Mouse (Mus musculus) heart, postnatal 36 days (tissue): ENCODE measurements around the gene Ccser2. TPM values are rescaled to one million over a fixed set of nuclear protein-coding genes. Genes with fewer than 3 reads are reported as not detected.
"Not testable (repeated sequence)": the region's sequence is repeated elsewhere in the genome, so short reads cannot be mapped to it uniquely, and the experiment has no call there.

Source experiments
- DNase-seq, 2 experiments: peaks; one replicate each; pipeline ENCODE4 v3.0.0; 2021 to 2022
- intact Hi-C: fragments of 180-260 bp; cut with DNase I; formaldehyde crosslinking; loops from one replicate; pipeline ENCODE4 v1.15.1; 2025
- total RNA-seq, 2 experiments: library from RNA; stranded (reverse); gene quantifications; 2 replicates each; pipeline ENCODE4 v1.2.3; 2021

Gene Ccser2
- total RNA-seq = 100 to 1,000 TPM; 120 to 125 TPM

DNA sequence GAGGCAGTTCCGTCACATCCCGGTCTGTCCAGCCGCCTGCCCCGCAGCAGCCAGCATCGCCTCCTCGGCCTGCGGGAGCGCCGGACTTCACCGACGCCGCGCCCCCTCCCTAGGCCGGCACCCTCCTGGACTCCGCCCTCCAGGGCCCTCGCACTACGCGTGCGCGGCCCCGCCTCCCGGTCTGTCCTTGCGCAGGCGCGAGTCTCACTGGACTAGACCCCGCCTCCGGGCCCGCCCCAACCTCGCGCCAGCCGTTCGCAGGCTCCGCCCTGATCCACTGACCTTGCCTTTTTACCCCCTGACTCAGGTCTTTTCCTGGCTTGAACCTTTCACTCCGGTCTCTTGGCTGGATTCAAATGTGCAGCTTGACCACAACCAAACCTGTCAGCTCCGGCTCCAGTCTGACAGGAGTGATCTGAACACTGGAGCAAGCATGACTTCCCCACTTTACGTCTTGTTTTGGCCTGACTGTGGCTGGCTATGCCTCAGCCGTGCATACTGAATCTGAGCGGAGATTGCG is at the start of gene Ccser2:
Gene Ccser2 (minus strand): TSS at position 150 of the 520 bp plus-strand sequence.
- intact Hi-C loops = loop anchor here (2.0 to 5.0 kb wide), 2 partner anchors 32 to 164 kb away; no protein-coding TSS in a partner anchor
- peak; percentile 99 to 100 for DNase-seq

DNA sequence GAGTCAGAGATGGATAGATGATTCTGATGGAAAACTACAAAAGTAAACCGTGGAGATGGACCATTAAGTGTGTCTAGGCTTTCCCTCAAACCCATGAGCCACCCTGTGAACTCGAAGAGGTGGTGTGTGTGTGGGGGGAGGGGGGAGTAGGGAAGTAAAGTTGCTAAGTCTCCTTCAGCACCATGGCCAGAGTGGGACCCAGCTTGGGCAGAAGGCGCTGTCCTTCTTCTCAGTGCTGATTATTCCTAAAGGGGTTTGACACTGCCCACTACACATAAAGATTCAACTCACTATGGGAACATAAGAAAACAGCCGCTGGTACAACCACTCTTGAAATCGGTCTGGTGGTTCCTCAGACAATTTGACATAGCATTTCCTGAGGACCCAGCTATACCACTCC is 47.3 kb upstream of the Ccser2 start:
- intact Hi-C loops = no loop called here
- no peak for DNase-seq

DNA sequence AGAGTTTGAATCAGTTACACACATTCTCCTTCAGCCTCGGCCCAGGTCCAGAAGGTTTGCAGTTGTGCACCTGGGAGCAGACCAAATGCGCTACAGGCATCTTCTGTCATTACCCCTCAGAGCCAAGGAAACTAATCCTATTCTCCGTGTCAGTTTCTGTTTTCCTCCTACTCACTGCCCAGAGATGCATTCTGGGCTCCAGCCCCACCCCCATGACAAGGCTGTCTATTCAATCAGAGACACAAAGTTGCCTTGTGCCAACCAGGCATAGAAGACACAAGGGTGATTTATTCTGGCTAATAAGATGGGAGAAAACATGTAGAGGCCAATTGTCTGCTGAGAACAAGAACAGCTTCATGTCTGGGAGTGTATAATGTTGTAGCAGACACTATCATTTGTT is 45.1 kb upstream of the Ccser2 start:
- intact Hi-C loops = no loop called here
- DNase-seq = no peak

DNA sequence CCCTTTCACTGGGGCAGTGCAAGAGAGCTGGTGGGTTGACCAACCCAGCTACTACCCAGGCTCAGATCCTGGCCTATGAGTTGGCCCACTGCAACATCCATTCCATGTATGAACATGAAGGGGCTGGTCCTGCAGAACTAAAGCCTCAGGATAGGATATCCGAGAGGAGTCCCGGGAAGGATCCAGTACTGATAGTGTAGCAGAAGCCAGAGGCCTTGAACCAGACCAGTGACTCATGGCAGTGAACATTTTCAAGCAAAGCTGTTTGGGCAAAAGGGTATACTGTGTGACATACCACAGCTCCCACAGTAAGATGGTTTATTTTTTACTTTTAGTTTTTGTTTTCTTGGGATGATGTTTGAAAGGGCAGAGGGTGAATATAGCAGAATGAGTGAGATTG is 41.1 kb upstream of the Ccser2 start:
- intact Hi-C loops = no loop called here

DNA sequence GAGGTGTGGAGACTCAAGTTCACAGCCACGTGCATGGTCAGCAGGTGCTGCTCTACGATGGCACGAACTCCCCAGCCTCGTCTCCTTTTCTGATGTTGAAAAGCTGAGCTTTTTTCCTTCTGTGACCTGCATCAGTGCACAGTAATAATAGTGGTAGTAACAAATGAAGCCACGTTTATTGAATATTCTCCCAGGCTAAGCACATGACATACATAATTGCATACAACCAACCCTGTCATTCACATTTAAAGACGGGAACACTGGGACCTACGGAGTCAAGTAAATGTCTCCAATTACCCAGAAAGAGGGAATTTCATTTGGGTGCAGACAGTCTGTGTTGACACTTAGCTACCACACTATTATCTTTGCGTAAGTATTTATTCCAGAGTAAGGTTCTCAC is 37.9 kb upstream of the Ccser2 start:
- no peak for DNase-seq
- intact Hi-C loops = no loop called here

More for the DNA sequence above, 41.1 kb upstream of the Ccser2 start:
- DNase-seq = no peak

DNA sequence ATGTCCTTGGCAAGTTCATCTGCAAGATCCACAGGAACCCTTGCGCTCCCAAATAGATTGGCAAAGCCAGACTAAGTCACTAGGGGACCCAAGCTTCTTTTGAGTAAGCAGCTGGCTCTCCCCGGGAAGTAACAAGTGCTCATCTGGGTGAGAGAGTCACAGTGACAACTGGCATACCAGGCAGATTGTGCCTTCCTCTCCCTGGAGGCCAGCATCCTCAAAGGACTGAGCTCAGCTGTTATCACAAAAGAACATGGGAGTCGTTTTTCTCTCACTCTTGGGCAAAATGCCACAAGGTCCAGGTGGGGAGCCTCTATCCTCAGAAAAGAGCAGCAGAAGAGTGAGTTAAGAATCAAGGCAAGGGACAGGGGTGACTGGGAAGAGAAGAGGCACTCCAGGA is 37.3 kb upstream of the Ccser2 start:
- intact Hi-C loops = no loop called here
- no peak for DNase-seq

DNA sequence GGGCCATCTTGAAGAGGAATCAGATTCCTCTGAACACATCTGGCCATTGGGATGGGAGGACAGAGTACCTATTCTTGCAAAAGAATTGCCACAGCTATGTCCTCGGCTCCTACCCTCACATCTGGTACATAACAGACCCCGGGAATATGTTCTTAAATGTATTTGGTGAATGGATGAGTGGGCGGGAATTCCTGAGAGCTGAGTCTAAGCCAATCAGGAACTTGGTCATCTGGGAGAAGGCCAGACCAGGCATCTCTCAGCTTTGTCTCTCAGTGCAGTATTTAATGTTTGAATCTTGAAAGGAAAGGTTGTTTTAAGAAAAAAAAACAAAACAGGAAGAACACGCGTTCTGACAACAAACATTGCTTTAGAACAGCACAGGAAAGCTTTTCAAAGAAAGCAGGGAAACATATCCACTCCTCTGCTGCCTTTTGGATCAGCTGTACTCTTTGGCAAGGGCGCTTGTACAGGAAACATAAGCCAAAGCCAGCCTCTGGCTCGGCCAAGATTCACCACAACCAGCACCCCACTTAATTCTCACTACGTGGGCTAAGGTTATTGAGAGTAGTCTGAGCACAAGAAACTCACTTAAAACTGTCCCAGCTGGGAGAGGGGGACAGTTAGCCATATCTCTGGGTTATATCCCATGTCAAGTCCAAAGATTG is 35.0 kb upstream of the Ccser2 start:
- DNase-seq = no peak
- intact Hi-C loops = no loop called here

DNA sequence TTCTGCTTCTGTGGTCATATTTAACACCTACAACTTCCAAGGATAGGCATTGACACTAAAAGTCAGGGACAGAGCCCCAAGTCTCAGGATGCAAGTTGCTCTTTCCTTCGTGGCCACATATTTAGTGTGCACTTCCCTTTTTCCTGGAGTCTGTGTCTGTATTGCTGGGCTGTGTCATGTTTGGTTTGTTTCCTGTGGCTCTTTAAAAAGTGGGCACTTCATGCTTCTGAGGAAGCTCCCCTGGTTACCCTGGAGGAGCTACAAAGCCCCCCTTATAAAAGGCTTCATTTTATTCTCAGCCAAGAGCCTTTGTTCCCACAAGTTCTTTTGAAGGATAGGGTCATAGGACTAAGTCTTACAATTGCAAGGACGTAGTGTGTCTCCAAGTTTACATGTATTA is 34.3 kb upstream of the Ccser2 start:
- intact Hi-C loops = no loop called here
- no peak for DNase-seq

DNA sequence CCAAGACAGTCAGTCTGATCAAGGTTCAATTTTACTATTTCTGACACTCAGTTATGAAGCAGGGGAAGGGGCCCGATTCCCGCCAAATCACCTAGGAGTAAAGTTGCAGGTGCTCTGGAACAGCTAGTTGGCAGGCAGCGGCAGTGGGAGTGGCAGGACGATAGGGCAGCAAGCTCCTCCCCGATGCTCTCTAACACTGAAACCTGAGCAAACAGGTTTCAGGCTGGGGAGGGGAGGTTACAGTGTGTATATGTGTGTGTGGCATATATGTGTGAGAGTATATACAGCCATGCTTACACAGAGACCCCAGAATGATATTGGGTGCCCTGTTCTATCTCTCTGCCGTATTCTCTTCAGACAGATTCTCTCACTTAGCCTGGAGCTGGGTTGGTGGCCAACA is 32.2 kb upstream of the Ccser2 start:
- DNase-seq, intact Hi-C loops: not testable (repeated sequence)

DNA sequence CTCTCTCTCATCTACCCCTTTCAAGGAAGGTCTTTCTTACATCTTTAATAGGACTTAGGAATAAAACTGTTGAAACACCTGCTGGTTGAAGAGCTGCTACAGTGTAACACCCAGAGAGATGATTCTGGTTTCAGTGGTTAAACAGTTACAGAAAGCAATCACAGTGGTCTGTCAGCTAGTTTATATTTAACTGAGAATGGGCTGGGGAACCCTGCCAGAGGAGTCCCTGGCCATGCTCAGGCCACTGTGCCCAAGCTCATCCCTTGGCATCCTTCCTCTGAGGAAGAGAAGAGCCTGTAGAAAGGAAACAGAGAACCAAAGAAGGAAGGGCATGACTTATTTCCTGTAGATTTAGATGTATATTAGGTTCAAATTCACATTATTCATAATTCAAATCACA is 21.2 kb upstream of the Ccser2 start:
- intact Hi-C loops = no loop called here
- DNase-seq = no peak

DNA sequence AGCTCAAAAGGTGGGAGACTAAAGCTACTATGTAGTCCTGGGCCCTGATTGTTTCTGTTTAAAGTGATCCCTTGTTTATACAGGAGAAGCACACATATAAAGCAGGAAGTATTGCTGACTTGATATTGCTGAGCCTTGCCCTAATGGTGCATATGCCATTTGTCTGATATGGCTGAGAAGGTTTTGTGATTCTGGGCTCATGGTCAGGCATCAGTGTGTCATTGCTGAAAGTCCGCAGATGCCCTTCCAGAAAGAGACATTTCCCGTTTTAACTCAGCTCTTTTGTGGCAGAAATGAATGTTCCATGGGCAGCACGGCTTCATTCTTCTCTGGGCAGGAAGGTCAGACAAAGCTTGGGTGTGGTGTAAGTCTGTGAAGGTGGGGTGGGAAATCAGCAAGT is 17.1 kb upstream of the Ccser2 start:
- DNase-seq = no peak

DNA sequence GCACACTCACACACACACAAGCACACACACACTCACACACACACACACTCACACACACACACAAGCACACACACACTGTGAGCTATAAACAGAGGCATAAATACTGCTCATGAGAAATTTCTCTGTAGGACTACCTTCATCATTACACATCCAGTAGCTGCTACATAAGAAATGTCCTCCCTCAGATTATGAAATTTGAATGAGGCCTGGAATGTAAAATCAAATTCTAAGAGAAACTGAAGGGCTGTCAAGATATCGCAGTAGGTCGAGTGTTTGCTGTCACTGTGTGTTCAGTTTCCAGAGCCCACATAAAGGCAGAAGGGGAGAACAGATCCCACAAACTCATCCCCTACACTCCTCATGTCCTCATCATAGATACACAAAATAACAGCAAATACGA is 6.4 kb upstream of the Ccser2 start:
- DNase-seq = no peak
- intact Hi-C loops = no loop called here

More for the DNA sequence above, 17.1 kb upstream of the Ccser2 start:
- intact Hi-C loops = no loop called here

DNA sequence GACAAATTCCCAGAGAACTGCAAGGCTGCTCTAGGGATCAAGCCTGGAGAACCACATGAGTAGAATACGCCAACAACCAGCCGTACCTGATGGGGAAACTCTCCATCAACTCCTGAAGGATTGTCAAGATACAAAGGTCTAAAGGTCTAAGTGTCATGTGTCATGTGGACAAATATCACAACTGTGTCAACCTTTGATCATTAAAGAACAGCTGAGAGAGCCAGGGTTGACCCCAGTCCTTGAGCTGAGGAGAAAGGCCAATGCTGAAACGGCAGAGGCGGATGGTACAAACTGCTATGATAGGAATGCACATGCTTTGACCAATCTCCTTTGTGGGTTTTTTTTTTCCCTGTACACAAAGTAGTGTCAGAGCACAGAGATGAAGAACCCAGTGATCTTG is 2.6 kb upstream of the Ccser2 start:
- intact Hi-C loops = no loop called here

DNA sequence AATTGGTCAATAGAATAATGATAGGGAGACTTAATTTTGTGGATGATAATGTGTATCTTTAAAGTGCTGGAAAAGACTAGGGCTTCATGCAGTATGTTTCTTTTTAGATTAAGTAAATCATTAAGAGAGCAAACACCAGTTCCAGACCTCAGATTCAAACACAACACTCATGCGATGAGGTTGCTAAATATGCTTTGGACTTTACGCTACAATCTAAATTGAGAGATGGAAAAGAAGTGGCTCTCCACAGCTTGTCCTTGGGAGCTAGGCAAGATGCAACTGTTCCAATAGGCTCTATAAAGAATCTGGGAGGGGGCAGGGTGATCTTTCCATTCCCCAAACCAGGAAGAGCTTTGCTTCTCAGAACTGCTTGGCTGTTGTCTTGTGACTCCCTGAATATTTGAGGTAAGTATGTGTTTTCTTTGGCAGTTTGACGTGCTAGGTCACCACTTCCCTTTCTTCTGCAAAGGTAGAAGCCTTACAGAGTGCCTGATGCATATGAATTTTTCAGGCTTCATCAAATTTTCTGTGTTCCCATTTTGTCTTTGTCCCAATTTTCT is 1.4 kb upstream of the Ccser2 start:
- intact Hi-C loops = loop anchor here (2.0 to 5.0 kb wide), 2 partner anchors 33 to 162 kb away; no protein-coding TSS in a partner anchor
- no peak for DNase-seq

More for the DNA sequence above, 2.6 kb upstream of the Ccser2 start:
- no peak for DNase-seq

DNA sequence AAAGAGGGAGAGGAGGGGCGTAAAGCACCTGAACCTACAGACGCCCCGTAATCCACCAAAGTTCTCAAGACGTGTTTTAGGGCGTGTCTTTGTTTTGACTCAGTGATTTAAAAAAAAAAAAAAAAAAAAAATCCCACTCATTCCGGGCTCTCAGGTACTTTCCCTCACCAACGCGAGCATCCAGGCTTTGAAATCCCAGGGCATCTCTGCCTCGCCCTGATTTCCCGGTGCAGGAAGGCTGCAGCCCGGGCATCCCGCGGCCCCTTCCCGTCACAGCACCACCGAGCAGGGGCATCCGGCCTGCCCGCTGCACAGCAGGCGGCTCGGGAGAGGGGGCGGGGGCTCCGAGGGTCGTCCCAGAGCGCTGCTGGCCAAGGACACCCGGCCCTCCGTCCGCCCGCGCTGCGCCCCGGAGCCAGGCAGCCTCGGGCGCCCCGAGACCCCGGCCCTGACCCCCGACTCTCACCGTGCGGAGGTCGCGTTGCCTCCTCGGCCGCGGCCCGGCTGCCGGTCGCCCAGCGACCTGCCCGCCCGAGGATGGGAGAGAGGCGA is 425 bp downstream of the Ccser2 start:
- DNase-seq = peak in 1 of 2 experiments; percentile 53
- intact Hi-C loops = loop anchor here (2.0 to 5.0 kb wide), 2 partner anchors 31 to 164 kb away; no protein-coding TSS in a partner anchor

DNA sequence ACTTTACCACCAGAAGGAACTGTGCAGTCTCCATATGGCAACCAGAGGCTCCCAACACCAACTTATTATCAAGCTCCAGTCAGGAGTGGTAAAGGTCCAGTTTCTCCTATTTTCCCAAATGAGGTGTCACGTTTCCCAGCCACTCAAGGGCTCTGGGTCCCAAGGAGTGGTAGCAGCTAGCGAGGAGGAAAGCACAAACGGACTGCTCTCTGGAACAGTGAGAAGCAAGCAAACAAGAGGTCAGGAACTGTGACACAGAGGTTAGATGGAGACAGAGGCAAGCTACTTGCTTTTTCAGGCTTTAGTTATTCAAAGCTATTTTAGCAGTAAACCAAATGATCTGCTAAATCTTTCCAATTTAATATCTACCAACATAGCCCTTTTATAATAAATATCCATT is 3.2 kb downstream of the Ccser2 start:
- no peak for DNase-seq
- intact Hi-C loops = loop anchor here (5.0 kb wide), 1 partner anchor 167 kb away; no protein-coding TSS in a partner anchor

DNA sequence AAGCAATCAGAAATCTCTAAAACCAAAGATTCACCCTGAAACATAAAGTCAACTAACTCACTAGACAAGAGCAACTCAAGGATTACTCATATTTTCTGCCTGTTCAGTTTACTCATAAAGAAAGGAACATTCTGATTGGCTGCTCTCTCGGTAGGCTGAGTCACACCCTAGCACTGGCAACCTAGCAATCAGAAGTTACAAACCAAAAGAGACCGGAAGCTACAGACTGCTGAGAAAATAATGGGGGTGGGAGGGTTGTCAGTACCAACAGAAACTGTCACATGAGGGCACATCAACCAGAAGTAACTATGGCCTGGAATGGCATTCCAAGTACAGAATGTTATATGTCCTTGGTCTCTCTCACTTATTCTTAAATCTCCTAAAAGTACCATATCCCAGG is 6.1 kb downstream of the Ccser2 start:
- no peak for DNase-seq
- intact Hi-C loops = no loop called here

DNA sequence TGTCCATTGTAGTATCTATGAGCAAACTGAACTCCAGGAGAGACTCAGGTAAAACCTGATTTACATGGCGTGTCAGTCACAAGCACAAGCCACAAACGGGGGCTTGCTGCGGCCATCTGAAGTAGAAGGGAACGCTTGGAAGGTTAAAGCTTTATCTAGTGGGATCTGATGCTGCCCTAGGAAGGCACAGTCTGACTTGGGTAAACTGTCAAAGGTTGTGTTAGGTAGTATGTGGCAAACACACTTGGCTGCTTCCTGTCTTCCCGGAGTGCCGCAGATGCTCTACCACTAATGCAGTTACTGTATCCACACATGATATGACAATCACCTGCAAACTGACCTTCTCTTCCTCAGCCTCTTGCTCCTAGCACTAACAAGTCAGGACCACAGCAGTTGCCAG is 10.9 kb downstream of the Ccser2 start:
- no peak for DNase-seq
- intact Hi-C loops = no loop called here

DNA sequence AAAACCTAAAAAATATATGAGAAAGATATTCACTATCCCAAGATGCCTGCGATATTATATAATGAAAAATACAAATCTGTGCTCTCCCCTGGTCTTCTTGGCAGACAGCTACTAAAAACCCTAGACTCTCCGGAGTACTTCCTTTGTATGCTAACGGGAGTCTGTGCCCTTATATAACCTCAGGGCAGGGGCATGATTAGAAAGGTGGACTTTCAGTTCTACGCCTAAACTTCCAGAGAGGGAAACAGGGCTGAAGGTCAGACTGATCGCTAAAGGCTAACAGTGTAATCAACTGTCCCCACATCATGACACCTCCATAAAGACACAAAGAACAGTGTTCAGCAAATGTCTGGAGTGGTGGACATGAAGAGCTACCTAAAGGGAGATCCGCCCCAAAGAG is 11.3 kb downstream of the Ccser2 start:
- intact Hi-C loops = no loop called here
- DNase-seq = no peak

DNA sequence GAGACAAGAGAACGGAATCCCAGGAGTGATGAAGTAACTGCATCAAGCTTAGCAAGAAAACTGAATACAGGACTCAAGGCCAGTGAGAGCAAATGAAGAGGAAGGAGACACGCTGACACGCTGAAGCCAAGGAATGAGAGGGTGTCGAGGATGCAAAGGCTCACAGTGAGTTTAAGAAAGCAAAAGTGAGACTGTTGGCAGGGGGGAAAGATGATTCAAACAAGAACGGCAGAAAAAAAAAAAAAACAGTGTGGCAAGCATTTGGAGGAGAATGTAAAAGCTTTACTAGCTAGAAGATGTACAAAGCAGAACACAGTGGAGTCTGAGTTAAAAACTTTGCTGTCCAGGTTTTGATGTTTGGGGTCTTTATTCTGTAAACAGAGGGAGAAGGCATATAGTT is 11.9 kb downstream of the Ccser2 start:
- intact Hi-C loops = no loop called here
- no peak for DNase-seq

DNA sequence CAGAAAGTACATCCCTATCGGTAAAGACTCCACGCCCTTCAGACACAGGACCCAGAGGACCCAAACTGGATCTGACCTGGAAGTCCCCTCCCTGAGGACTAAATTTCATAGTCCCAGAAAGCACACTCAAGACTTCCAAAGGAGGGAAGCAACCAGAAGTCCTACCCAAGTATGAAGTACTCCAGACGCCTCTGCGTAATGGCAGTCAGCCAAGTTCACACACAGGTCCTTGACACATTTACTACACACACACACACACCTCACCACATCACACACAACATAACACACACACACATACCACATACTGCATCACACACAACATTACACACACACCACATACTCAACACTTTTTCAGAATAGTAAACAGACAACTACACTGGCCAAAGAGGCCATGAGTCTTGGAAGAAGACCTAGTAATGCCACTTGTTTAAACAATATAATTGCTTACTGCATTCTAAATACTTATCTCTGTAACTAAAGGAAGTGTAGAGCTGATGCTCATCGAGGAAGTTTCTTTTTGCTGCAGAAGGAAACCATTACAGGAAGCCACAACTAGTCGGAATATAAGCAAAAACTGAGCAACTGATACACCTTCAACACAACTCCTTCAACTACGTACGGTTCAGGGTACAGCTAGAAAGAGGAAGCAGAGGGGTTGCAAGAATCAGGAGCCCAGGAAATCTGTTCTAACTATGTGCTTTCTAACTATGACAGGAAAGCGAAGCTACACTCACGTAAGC is 15.7 kb downstream of the Ccser2 start:
- no peak for DNase-seq
- intact Hi-C loops = loop anchor here (1.0 to 2.0 kb wide), 2 partner anchors 80 to 86 kb away; no protein-coding TSS in a partner anchor
